Mouse (Mus musculus) kidney, embryonic 15.5 days (tissue): ENCODE measurements at regions not wholly inside any gene's neighbourhood (a gene's known extent, or its start where the extent isn't known, plus 50 kb on each side); places are given as distances from the start of the nearest gene placed in this dataset.
"Not testable (repeated sequence)": the region's sequence is repeated elsewhere in the genome, so short reads cannot be mapped to it uniquely, and the experiment has no call there.

ENCODE experiments used
- ATAC-seq: fragments of 200-750 bp; cut with Nextera tagmentation; replicated peaks from 2 replicates; pipeline ENCODE4 v1.8.0; 2017; ENCODE audit warnings: moderate TSS enrichment; ENCODE audit not compliant: low FRiP score
- H3K27ac ChIP-seq: fragments of 300-500 bp; sonication (generic); 2 replicates; pipeline ENCODE4 v1.5.1; 2015; ENCODE audit warnings: mild to moderate bottlenecking, inconsistent platforms
- H3K27me3 ChIP-seq: fragments of 300-500 bp; sonication (generic); 2 replicates; pipeline ENCODE4 v1.6.1; 2015; ENCODE audit warnings: inconsistent platforms
- H3K36me3 ChIP-seq: fragments of 300-500 bp; sonication (generic); 2 replicates; pipeline ENCODE4 v1.6.1; 2015; ENCODE audit warnings: inconsistent platforms
- H3K4me1 ChIP-seq: fragments of 300-500 bp; sonication (generic); 2 replicates; pipeline ENCODE4 v1.6.1; 2015; ENCODE audit warnings: inconsistent platforms
- H3K4me2 ChIP-seq: fragments of 300-500 bp; sonication (generic); 2 replicates; pipeline ENCODE4 v1.6.1; 2015; ENCODE audit warnings: moderate library complexity, mild to moderate bottlenecking, inconsistent platforms
- H3K4me3 ChIP-seq: fragments of 300-500 bp; sonication (generic); replicated peaks from 2 replicates; pipeline ENCODE4 v1.5.1; 2015; ENCODE audit warnings: mild to moderate bottlenecking, inconsistent platforms
- H3K9ac ChIP-seq: fragments of 300-500 bp; sonication (generic); 2 replicates; pipeline ENCODE4 v1.6.1; 2015; ENCODE audit warnings: mild to moderate bottlenecking, inconsistent platforms
- H3K9me3 ChIP-seq: fragments of 300-500 bp; sonication (generic); replicated peaks from 2 replicates; pipeline ENCODE4 v1.6.1; 2016; ENCODE audit warnings: inconsistent platforms
- WGBS: fragments of 180-500 bp; shearing (Covaris S2); methylation state at CpG from one replicate; pipeline ENCODE4 v1.1.7; 2015; ENCODE audit warnings: mixed read lengths; 5-methylcytosine and 5-hydroxymethylcytosine counted together

GRCm38 (mm10) chr4:45639397-45640034, 107.2 kb upstream of the Shb start:
- 34% methylated on average over 12 of the region's 12 CpGs for WGBS
- no peak overlapping the region for H3K27ac ChIP-seq
- ATAC-seq: no peak
- H3K9me3 ChIP-seq: no peaks in the 10 kb centered on the region; the same call in 1 of the 2 replicates
- no peak overlapping the region for H3K4me3 ChIP-seq
- H3K36me3 ChIP-seq: no peaks in the 10 kb centered on the region
- peaks cover 19% of the 10 kb centered on the region for H3K4me1 ChIP-seq
- H3K9ac ChIP-seq: no peak overlapping the region
- no peak overlapping the region for H3K4me2 ChIP-seq
- H3K27me3 ChIP-seq: peaks cover 3% of the 10 kb centered on the region; the same call in 1 of the 2 replicates

- H3K27ac ChIP-seq: no peak overlapping the region
- H3K9ac ChIP-seq: no peak overlapping the region
- H3K9me3 ChIP-seq: no peaks in the 10 kb centered on the region; the same call in 1 of the 2 replicates
- H3K27me3 ChIP-seq: peaks cover 3% of the 10 kb centered on the region; the same call in 1 of the 2 replicates
- H3K4me3 ChIP-seq: no peak overlapping the region
- H3K4me1 ChIP-seq: peaks cover 19% of the 10 kb centered on the region
- no peak for ATAC-seq
- 64% methylated on average over 8 of the region's 8 CpGs for WGBS
- no peak overlapping the region for H3K4me2 ChIP-seq
- no peaks in the 10 kb centered on the region for H3K36me3 ChIP-seq
These were observed 106.1 kb upstream of the Shb start for GRCm38 (mm10) chr4:45638411-45638810.

- WGBS: 52% methylated on average over 7 of the region's 7 CpGs
- no peak overlapping the region for H3K4me2 ChIP-seq
- ATAC-seq: no peak
- H3K27ac ChIP-seq: no peak overlapping the region
- no peaks in the 10 kb centered on the region; the same call in 1 of the 2 replicates for H3K9me3 ChIP-seq
- H3K9ac ChIP-seq: no peak overlapping the region
- H3K27me3 ChIP-seq: peaks cover 3% of the 10 kb centered on the region; the same call in 1 of the 2 replicates
- peaks cover 8% of the 10 kb centered on the region for H3K4me1 ChIP-seq
- no peak overlapping the region for H3K4me3 ChIP-seq
- H3K36me3 ChIP-seq: no peaks in the 10 kb centered on the region
These were observed 99.2 kb upstream of the Shb start for GRCm38 (mm10) chr4:45631276-45632045.

- WGBS: 91% methylated on average over 7 of the region's 7 CpGs
- peaks cover 3% of the 10 kb centered on the region; the same call in 1 of the 2 replicates for H3K27me3 ChIP-seq
- no peak overlapping the region for H3K9ac ChIP-seq
- no peak overlapping the region for H3K4me3 ChIP-seq
- H3K36me3 ChIP-seq: no peaks in the 10 kb centered on the region
- no peak for ATAC-seq
- no peak overlapping the region for H3K27ac ChIP-seq
- H3K4me1 ChIP-seq: peaks cover 4% of the 10 kb centered on the region
- no peak overlapping the region for H3K4me2 ChIP-seq
- no peaks in the 10 kb centered on the region for H3K9me3 ChIP-seq
These were observed 93.4 kb upstream of the Shb start for GRCm38 (mm10) chr4:45625633-45626032.

- H3K27me3 ChIP-seq: no peaks in the 10 kb centered on the region
- no peak overlapping the region for H3K4me2 ChIP-seq
- H3K27ac ChIP-seq: no peak overlapping the region
- H3K4me3 ChIP-seq: no peak overlapping the region
- no peaks in the 10 kb centered on the region for H3K4me1 ChIP-seq
- no peak overlapping the region for H3K9ac ChIP-seq
- no peaks in the 10 kb centered on the region for H3K9me3 ChIP-seq
- no peak for ATAC-seq
- WGBS: 91% methylated on average over 5 of the region's 5 CpGs
- no peaks in the 10 kb centered on the region for H3K36me3 ChIP-seq
These were observed 89.7 kb upstream of the Shb start for GRCm38 (mm10) chr4:45622017-45622416.

GRCm38 (mm10) chr4:45617126-45617525, 84.9 kb upstream of the Shb start:
- H3K4me3 ChIP-seq: no peak overlapping the region
- H3K4me2 ChIP-seq: no peak overlapping the region
- H3K27me3 ChIP-seq: no peaks in the 10 kb centered on the region
- H3K9me3 ChIP-seq: no peaks in the 10 kb centered on the region
- no peaks in the 10 kb centered on the region for H3K4me1 ChIP-seq
- WGBS: 47% methylated on average over 3 of the region's 3 CpGs
- ATAC-seq: no peak
- no peaks in the 10 kb centered on the region for H3K36me3 ChIP-seq
- no peak overlapping the region for H3K27ac ChIP-seq
- no peak overlapping the region for H3K9ac ChIP-seq

GRCm38 (mm10) chr4:45613498-45613897, 81.2 kb upstream of the Shb start:
- not testable (repeated sequence) for H3K9me3 ChIP-seq, H3K27ac ChIP-seq, H3K9ac ChIP-seq, H3K36me3 ChIP-seq, H3K4me3 ChIP-seq, H3K27me3 ChIP-seq, H3K4me2 ChIP-seq, H3K4me1 ChIP-seq
- WGBS: 71% methylated on average over 3 of the region's 3 CpGs
- 0 out of 2 replicates have a peak, but pooled peaks have one; percentile 66 for ATAC-seq

- Histone ChIP-seq H3K9ac (no peak overlapping the region), H3K27me3 (no peaks in the 10 kb centered on the region), H3K4me1 (no peaks in the 10 kb centered on the region), H3K27ac (no peak overlapping the region), H3K9me3 (no peaks in the 10 kb centered on the region), H3K4me3 (no peak overlapping the region), H3K36me3 (no peaks in the 10 kb centered on the region), H3K4me2 (no peak overlapping the region)
- WGBS: 50% methylated on average over 5 of the region's 5 CpGs
- ATAC-seq: no peak
These were observed 79.9 kb upstream of the Shb start for GRCm38 (mm10) chr4:45612132-45612531.

- H3K27ac ChIP-seq: no peak overlapping the region
- H3K9ac ChIP-seq: no peak overlapping the region
- WGBS: 83% methylated on average over 5 of the region's 5 CpGs
- no peaks in the 10 kb centered on the region for H3K9me3 ChIP-seq
- H3K4me2 ChIP-seq: no peak overlapping the region
- H3K36me3 ChIP-seq: no peaks in the 10 kb centered on the region
- no peak overlapping the region for H3K4me3 ChIP-seq
- ATAC-seq: no peak
- H3K4me1 ChIP-seq: peaks cover 8% of the 10 kb centered on the region; the same call in 1 of the 2 replicates
- H3K27me3 ChIP-seq: no peaks in the 10 kb centered on the region
These were observed 78.7 kb upstream of the Shb start for GRCm38 (mm10) chr4:45610937-45611336.

- no peak overlapping the region for H3K27ac ChIP-seq
- H3K36me3 ChIP-seq: no peaks in the 10 kb centered on the region
- H3K9ac ChIP-seq: no peak overlapping the region
- 45% methylated on average over 7 of the region's 7 CpGs for WGBS
- peaks cover 8% of the 10 kb centered on the region; the same call in 1 of the 2 replicates for H3K4me1 ChIP-seq
- H3K4me2 ChIP-seq: no peak overlapping the region
- no peaks in the 10 kb centered on the region for H3K27me3 ChIP-seq
- no peak overlapping the region for H3K4me3 ChIP-seq
- no peaks in the 10 kb centered on the region for H3K9me3 ChIP-seq
- ATAC-seq: no peak
These were observed 74.3 kb upstream of the Shb start for GRCm38 (mm10) chr4:45606578-45606977.

GRCm38 (mm10) chr4:45605681-45606080, 73.4 kb upstream of the Shb start:
- Histone ChIP-seq H3K4me1 (peaks cover 9% of the 10 kb centered on the region; the same call in 1 of the 2 replicates), H3K4me3 (no peak overlapping the region), H3K9me3 (no peaks in the 10 kb centered on the region), H3K27me3 (no peaks in the 10 kb centered on the region), H3K36me3 (no peaks in the 10 kb centered on the region), H3K27ac (no peak overlapping the region), H3K9ac (no peak overlapping the region), H3K4me2 (no peak overlapping the region)
- ATAC-seq: no peak
- 62% methylated on average over 4 of the region's 4 CpGs for WGBS

- Histone ChIP-seq H3K27me3 (no peaks in the 10 kb centered on the region), H3K36me3 (no peaks in the 10 kb centered on the region), H3K9me3 (no peaks in the 10 kb centered on the region), H3K27ac (no peak overlapping the region), H3K4me2 (no peak overlapping the region), H3K4me1 (peaks cover 12% of the 10 kb centered on the region; the same call in 1 of the 2 replicates), H3K4me3 (no peak overlapping the region), H3K9ac (no peak overlapping the region)
- WGBS: 49% methylated on average over 5 of the region's 5 CpGs
- no peak for ATAC-seq
These were observed 72.1 kb upstream of the Shb start for GRCm38 (mm10) chr4:45604271-45604800.
